Comparison of ENCODE assay signal across 33 mouse cellular contexts in genomic region chr15:99731167-99731566, GRCm38 (mm10). TPM values are rescaled to one million over a fixed set of nuclear protein-coding genes. Genes with fewer than 3 reads are reported as not detected.
"Had no signal": no experiment of that assay in that cellular context is flagged by ENCODE, and none has a peak within 500 bp of the region (broad histone marks: within the 10 kb centered on the region; RNA-seq: fewer than 3 reads in every experiment).

No protein-coding gene starts in this region.

- DNase-seq: gastrocnemius, postnatal 14 days; gastrocnemius, postnatal 36 days; heart, adult 11 months; heart, adult 2 months; heart, postnatal 14 days; heart, postnatal 36 days; kidney, adult 11 months; kidney, adult 2 months; kidney, adult 9 months; kidney, postnatal 14 days; kidney, postnatal 36 days; liver had no signal

- H3K27me3 ChIP-seq: heart, embryonic 13.5 days; heart, embryonic 15.5 days; hindbrain, embryonic 13.5 days; hindbrain, embryonic 15.5 days; kidney, embryonic 15.5 days; limb, embryonic 12.5 days; liver, embryonic 12.5 days had no signal

- H3K4me3 ChIP-seq: heart, adult 2 months; heart, embryonic 13.5 days; heart, embryonic 15.5 days; hindbrain, embryonic 13.5 days; hindbrain, embryonic 15.5 days; kidney, embryonic 15.5 days; layer of hippocampus, adult 2 months; left cerebral cortex, adult 2 months; limb, embryonic 10.5 days; limb, embryonic 12.5 days; liver, embryonic 12.5 days had no signal

- H3K9me3 ChIP-seq: hindbrain, embryonic 13.5 days; hindbrain, embryonic 15.5 days; limb, embryonic 10.5 days had no signal

- ATAC-seq: hindbrain, postnatal 0 days; intestine, embryonic 16.5 days; liver, embryonic 12.5 days had no signal

- H3K27ac ChIP-seq: heart, adult 2 months; heart, embryonic 13.5 days; heart, embryonic 15.5 days; hindbrain, embryonic 13.5 days; hindbrain, embryonic 15.5 days; hindbrain, postnatal 0 days; kidney, embryonic 15.5 days; kidney, postnatal 0 days; layer of hippocampus, adult 2 months; left cerebral cortex, adult 2 months; limb, embryonic 10.5 days; limb, embryonic 12.5 days; liver, embryonic 12.5 days; liver, embryonic 14.5 days had no signal

- H3K4me2 ChIP-seq: heart, embryonic 11.5 days; heart, embryonic 13.5 days; heart, embryonic 15.5 days; hindbrain, embryonic 13.5 days; hindbrain, embryonic 15.5 days; kidney, embryonic 15.5 days; limb, embryonic 12.5 days; liver, embryonic 12.5 days had no signal

- H3K9ac ChIP-seq: heart, embryonic 13.5 days; heart, embryonic 15.5 days; hindbrain, embryonic 13.5 days; hindbrain, embryonic 15.5 days; kidney, embryonic 15.5 days; limb, embryonic 12.5 days; liver, embryonic 12.5 days; liver, embryonic 14.5 days had no signal

RNA-seq across cellular contexts. Expression of gene Gm17349, which starts 25.9 kb away (rescaled TPM):
- total RNA-seq: gastrocnemius, adult 18-20 months; hematopoietic stem cell, adult 5-6 weeks; hindbrain, postnatal 0 days had no signal
- polyA plus RNA-seq: gonadal fat pad, adult 2 months; heart, adult 2 months; heart, embryonic 11.5 days; heart, embryonic 13.5 days; heart, embryonic 15.5 days; heart, postnatal 0 days; hindbrain, embryonic 11.5 days; hindbrain, embryonic 13.5 days; hindbrain, embryonic 15.5 days; hindbrain, postnatal 0 days; intestine, embryonic 14.5 days; intestine, embryonic 16.5 days; kidney, embryonic 15.5 days; kidney, postnatal 0 days; limb, embryonic 10.5 days; limb, embryonic 12.5 days; liver, embryonic 12.5 days; liver, embryonic 14.5 days had no signal
